Mouse (Mus musculus) hindbrain, embryonic 16.5 days (tissue): ENCODE measurements around the gene Hspg2. TPM values are rescaled to one million over a fixed set of nuclear protein-coding genes. Genes with fewer than 3 reads are reported as not detected.
"Not testable (repeated sequence)": the region's sequence is repeated elsewhere in the genome, so short reads cannot be mapped to it uniquely, and the experiment has no call there.

Experiments used
- ATAC-seq: fragments of 200-750 bp; cut with Nextera tagmentation; 2 replicates; pipeline ENCODE4 v1.8.0; 2017; ENCODE audit warnings: moderate TSS enrichment, moderate library complexity
- H3K27ac ChIP-seq: fragments of 300-500 bp; sonication (generic); 2 replicates; pipeline ENCODE4 v1.5.1; 2014; ENCODE audit warnings: low read depth, mild to moderate bottlenecking, control low read depth, low read length, moderate library complexity
- H3K27me3 ChIP-seq: fragments of 300-500 bp; sonication (generic); replicated peaks from 2 replicates; pipeline ENCODE4 v1.6.1; 2014; ENCODE audit warnings: low read length; ENCODE audit not compliant: control insufficient read depth, insufficient read depth
- H3K36me3 ChIP-seq: fragments of 300-500 bp; sonication (generic); 2 replicates; pipeline ENCODE4 v1.6.1; 2014; ENCODE audit warnings: mild to moderate bottlenecking, low read length, moderate library complexity, mixed read lengths; ENCODE audit not compliant: control insufficient read depth, insufficient read depth
- H3K4me1 ChIP-seq: fragments of 300-500 bp; sonication (generic); 2 replicates; pipeline ENCODE4 v1.6.1; 2014; ENCODE audit warnings: low read depth, low read length; ENCODE audit not compliant: control insufficient read depth, insufficient read depth
- H3K4me2 ChIP-seq: fragments of 300-500 bp; sonication (generic); 2 replicates; pipeline ENCODE4 v1.6.1; 2014; ENCODE audit warnings: mild to moderate bottlenecking, low read length, control low read depth, moderate library complexity
- H3K4me3 ChIP-seq: fragments of 300-500 bp; sonication (generic); 2 replicates; pipeline ENCODE4 v1.5.1; 2014; ENCODE audit warnings: mild to moderate bottlenecking, low read length, control low read depth, moderate library complexity
- H3K9ac ChIP-seq: fragments of 300-500 bp; sonication (generic); 2 replicates; pipeline ENCODE4 v1.6.1; 2014; ENCODE audit warnings: low read depth, mild to moderate bottlenecking, control low read depth, low read length, moderate library complexity
- H3K9me3 ChIP-seq: fragments of 300-500 bp; sonication (generic); 2 replicates; pipeline ENCODE4 v1.6.1; 2014; ENCODE audit warnings: mild to moderate bottlenecking, low read length, moderate library complexity; ENCODE audit not compliant: control insufficient read depth
- WGBS: fragments of 180-500 bp; shearing (Covaris S2); extraction: QIAGEN DNeasy Blood & Tissue Kit; methylation state at CpG from one replicate; pipeline ENCODE4 v1.1.7; 2014; 5-methylcytosine and 5-hydroxymethylcytosine counted together
- polyA plus RNA-seq: library from polyadenylated mRNA; unstranded; fragments of >200 nt; fragmentation: Nextera tagmentation; extraction: Ambion mirVana; gene quantifications from 2 replicates; pipeline ENCODE4 v1.2.1, GENCODE M21; 2015

The Hspg2 gene
- polyA plus RNA-seq, 1 experiment from 2014 or later = 6.5 TPM

DNA sequence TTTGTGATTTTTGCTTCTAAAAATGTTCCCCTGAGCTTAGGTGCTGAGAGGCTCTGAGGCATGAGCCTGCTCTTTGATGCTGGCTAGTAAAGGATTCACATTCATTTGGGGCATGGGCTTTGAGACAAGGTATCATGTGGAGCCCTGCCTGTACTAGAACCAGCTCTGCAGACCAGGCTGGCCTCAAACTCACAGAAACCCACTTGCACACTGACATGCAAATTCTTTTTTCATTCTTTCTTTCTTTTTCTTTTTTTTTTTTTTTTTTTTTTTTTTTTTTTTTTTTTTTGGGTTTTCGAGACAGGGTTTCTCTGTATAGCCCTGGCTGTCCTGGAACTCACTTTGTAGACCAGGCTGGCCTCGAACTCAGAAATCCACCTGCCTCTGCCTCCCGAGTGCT is 120.5 kb downstream of the Hspg2 start:
- not testable (repeated sequence) for H3K27ac ChIP-seq, H3K4me2 ChIP-seq, ATAC-seq, H3K9ac ChIP-seq, H3K4me3 ChIP-seq, H3K9me3 ChIP-seq, H3K27me3 ChIP-seq, H3K36me3 ChIP-seq, H3K4me1 ChIP-seq
- 81% methylated on average over 2 of the region's 3 CpGs for WGBS

GRCm38 (mm10) chr4:137589586-137589985 is 121.0 kb downstream of the Hspg2 start:
- Histone ChIP-seq H3K4me1 (no peaks in the 10 kb centered on the region), H3K4me2 (no peak overlapping the region), H3K27me3 (no peaks in the 10 kb centered on the region), H3K9ac (no peak overlapping the region), H3K9me3 (no peaks in the 10 kb centered on the region), H3K27ac (no peak overlapping the region), H3K4me3 (no peak overlapping the region), H3K36me3 (no peaks in the 10 kb centered on the region)
- no peak for ATAC-seq
- WGBS = 96% methylated on average over 3 of the region's 3 CpGs

DNA sequence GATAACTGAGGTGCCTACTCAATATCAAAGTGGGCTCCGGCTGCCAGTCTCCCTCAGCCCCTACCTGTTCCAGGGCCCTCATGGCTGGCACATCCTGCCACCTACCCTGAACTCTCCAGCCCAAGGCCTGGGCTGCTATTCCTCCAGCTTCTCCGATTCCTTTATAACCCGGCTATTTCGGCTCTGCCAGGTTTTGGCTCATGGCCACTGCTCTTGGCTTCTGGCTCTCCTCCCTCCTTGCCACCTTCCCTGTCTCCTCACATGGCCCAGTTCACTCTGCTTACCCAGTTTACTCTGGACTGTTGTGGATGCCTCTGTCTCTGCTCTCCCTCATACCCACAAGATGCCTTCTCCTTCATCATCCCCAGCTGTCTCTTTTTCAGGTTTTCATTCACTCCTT is 122.4 kb downstream of the Hspg2 start:
- Histone ChIP-seq H3K9me3 (no peaks in the 10 kb centered on the region), H3K36me3 (no peaks in the 10 kb centered on the region), H3K4me2 (no peak overlapping the region), H3K27me3 (no peaks in the 10 kb centered on the region), H3K9ac (no peak overlapping the region), H3K27ac (no peak overlapping the region), H3K4me1 (peaks cover 11% of the 10 kb centered on the region), H3K4me3 (no peak overlapping the region)
- 70% methylated on average over 4 of the region's 4 CpGs for WGBS
- no peak for ATAC-seq

DNA sequence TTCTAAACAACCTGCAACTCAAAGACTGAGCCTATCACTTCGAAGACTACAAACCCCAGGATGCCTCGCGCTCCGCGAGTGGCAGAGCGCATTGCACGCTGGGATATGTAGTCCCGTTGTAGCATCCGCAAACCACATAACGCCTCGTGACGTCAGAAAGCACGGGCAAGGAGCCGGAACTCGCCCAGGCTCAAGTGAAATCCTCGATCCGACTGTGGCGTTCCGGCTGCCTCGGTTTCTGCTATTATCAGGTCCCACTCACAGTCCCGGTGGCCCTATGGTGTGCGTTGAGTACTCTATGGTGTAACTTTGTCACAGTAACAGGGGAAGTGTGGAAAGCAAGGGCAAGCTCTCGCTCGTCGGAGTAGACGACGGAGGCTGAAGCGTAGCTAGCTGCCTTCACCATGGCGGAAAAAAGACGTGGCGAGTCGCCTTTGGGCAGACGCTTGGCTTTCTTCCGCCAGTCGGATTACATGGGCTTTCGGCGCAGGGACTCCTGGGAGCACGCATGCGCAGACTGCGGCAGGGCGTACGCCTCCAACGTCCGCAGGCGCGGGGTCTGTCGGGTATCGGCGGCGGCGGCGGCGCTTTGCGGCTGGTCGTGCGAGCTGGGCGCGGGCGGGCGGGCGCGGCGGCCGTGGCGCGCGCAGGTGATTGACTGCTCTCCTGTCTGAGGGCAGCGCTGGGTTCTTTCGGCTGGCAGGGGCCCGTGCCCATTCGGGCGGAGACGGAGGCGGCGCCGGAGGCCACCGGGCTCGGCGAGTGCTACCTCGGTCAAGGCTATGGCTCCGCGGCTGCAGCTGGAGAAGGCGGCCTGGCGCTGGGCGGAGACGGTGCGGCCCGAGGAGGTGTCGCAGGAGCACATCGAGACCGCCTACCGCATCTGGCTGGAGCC is 125.3 kb downstream of the Hspg2 start, which contains the start of gene Usp48:
TSS of gene Usp48 (plus strand) at position 155 of the 895 bp plus-strand sequence.
- peak; percentile 95 for ATAC-seq
- under 1% methylated on average over 85 of the region's 92 CpGs for WGBS
- H3K27ac ChIP-seq = peak within 1 kb of the TSS; percentile 100

GRCm38 (mm10) chr4:137594496-137595270 is 126.1 kb downstream of the Hspg2 start:
- H3K9me3 ChIP-seq = no peaks in the 10 kb centered on the region
- peak overlapping the region; percentile 86 for H3K4me3 ChIP-seq
- peak overlapping the region; percentile 64 for H3K4me2 ChIP-seq
- H3K4me1 ChIP-seq = peaks cover 26% of the 10 kb centered on the region
- 4% methylated on average over 40 of the region's 40 CpGs for WGBS
- no peaks in the 10 kb centered on the region for H3K27me3 ChIP-seq
- H3K36me3 ChIP-seq = no peaks in the 10 kb centered on the region
- ATAC-seq = no peak
- peak overlapping the region; percentile 91 for H3K9ac ChIP-seq
- peak overlapping the region; percentile 100 for H3K27ac ChIP-seq

More for the DNA sequence above, 125.3 kb downstream of the Hspg2 start, which contains the start of gene Usp48:
- H3K4me1 ChIP-seq = peaks cover 20% of the 10 kb centered on the region
- H3K9me3 ChIP-seq = no peaks in the 10 kb centered on the region
- peak within 1 kb of the TSS; percentile 91 for H3K9ac ChIP-seq
- H3K36me3 ChIP-seq = no peaks in the 10 kb centered on the region
- no peaks in the 10 kb centered on the region for H3K27me3 ChIP-seq
- peak within 1 kb of the TSS; percentile 86 for H3K4me3 ChIP-seq
- H3K4me2 ChIP-seq = peak within 1 kb of the TSS; percentile 64

DNA sequence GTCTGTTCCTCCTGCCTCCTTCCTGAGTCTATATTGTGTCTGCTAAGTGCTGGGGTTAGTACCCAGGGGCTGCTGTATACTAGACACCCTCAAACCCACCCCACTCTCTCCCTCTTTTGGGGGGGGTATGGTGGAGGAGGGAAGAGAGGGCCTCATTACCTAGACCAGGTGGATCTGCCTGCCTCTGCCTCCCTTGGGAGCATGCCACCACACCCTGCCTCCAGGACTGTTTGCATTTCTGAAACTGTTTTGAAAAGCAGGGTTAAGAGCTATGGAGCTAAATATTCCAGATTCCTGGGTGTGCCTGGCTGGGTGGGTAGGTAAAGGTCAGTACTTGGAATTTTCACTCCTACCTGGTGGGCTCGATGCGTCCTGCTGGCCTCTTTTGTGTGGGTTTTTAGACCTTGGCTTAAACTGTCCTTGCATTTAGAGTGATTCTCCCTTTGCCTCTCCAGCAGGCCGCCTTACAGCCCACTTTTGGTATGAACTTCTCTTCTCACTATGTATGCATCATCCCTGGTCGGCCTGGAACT is 128.6 kb downstream of the Hspg2 start:
- peaks cover 26% of the 10 kb centered on the region for H3K4me1 ChIP-seq
- no peak for ATAC-seq
- no peaks in the 10 kb centered on the region for H3K36me3 ChIP-seq
- 99% methylated on average over 4 of the region's 4 CpGs for WGBS
- H3K9ac ChIP-seq = no peak overlapping the region
- no peak overlapping the region for H3K27ac ChIP-seq
- no peak overlapping the region for H3K4me2 ChIP-seq
- no peaks in the 10 kb centered on the region for H3K9me3 ChIP-seq
- no peak overlapping the region for H3K4me3 ChIP-seq
- no peaks in the 10 kb centered on the region for H3K27me3 ChIP-seq

GRCm38 (mm10) chr4:137598577-137598976 is 130.0 kb downstream of the Hspg2 start:
- H3K4me1 ChIP-seq = peaks cover 26% of the 10 kb centered on the region
- no peak overlapping the region for H3K4me2 ChIP-seq
- no peaks in the 10 kb centered on the region for H3K9me3 ChIP-seq
- H3K9ac ChIP-seq = no peak overlapping the region
- H3K27ac ChIP-seq = no peak overlapping the region
- no peak overlapping the region for H3K4me3 ChIP-seq
- H3K27me3 ChIP-seq = no peaks in the 10 kb centered on the region
- ATAC-seq = no peak
- 85% methylated on average over 5 of the region's 5 CpGs for WGBS
- no peaks in the 10 kb centered on the region for H3K36me3 ChIP-seq

GRCm38 (mm10) chr4:137603449-137604171 is 135.0 kb downstream of the Hspg2 start:
- 75% methylated on average over 11 of the region's 11 CpGs for WGBS
- H3K36me3 ChIP-seq = peaks cover 15% of the 10 kb centered on the region
- ATAC-seq = no peak
- no peaks in the 10 kb centered on the region for H3K9me3 ChIP-seq
- no peak overlapping the region for H3K9ac ChIP-seq
- H3K27ac ChIP-seq = no peak overlapping the region
- H3K4me3 ChIP-seq = no peak overlapping the region
- no peaks in the 10 kb centered on the region for H3K27me3 ChIP-seq
- H3K4me1 ChIP-seq = peaks cover 6% of the 10 kb centered on the region
- no peak overlapping the region for H3K4me2 ChIP-seq
